Mouse (Mus musculus) spleen, adult 12 weeks (tissue): Measurements from ENCODE around the gene Rgs13.

Source experiments
- DNase-seq: peaks from one replicate; pipeline ENCODE4 v3.0.0; 2022; ENCODE audit warnings: low spot score

The Rgs13 gene

GRCm38 (mm10) chr1:144177166-144177565, at the start of gene Rgs13:
Gene Rgs13, minus strand, starts transcription at chr1:144177372.
- DNase-seq = no peak

- DNase-seq = no peak
Measured at GRCm38 (mm10) chr1:144215230-144215629, 38.1 kb upstream of the Rgs13 start.

- no peak for DNase-seq
Measured at GRCm38 (mm10) chr1:144210912-144211311, 33.7 kb upstream of the Rgs13 start.

GRCm38 (mm10) chr1:144206281-144207061, 29.3 kb upstream of the Rgs13 start:
- no peak for DNase-seq

- DNase-seq = no peak
Measured at GRCm38 (mm10) chr1:144204766-144205165, 27.6 kb upstream of the Rgs13 start.

GRCm38 (mm10) chr1:144202939-144203338, 25.8 kb upstream of the Rgs13 start:
- no peak for DNase-seq

GRCm38 (mm10) chr1:144200496-144200895, 23.3 kb upstream of the Rgs13 start:
- DNase-seq = no peak

GRCm38 (mm10) chr1:144199538-144199937, 22.4 kb upstream of the Rgs13 start:
- no peak for DNase-seq

GRCm38 (mm10) chr1:144197684-144198083, 20.5 kb upstream of the Rgs13 start:
- no peak for DNase-seq

- no peak for DNase-seq
Measured at GRCm38 (mm10) chr1:144186655-144187396, 9.7 kb upstream of the Rgs13 start.

GRCm38 (mm10) chr1:144184955-144185715, 8.0 kb upstream of the Rgs13 start:
- DNase-seq = no peak

GRCm38 (mm10) chr1:144183622-144184021, 6.5 kb upstream of the Rgs13 start:
- no peak for DNase-seq

GRCm38 (mm10) chr1:144179559-144179958, 2.4 kb upstream of the Rgs13 start:
- no peak for DNase-seq

- no peak for DNase-seq
Measured at GRCm38 (mm10) chr1:144178281-144178957, 1.2 kb upstream of the Rgs13 start.

- DNase-seq = no peak
Measured at GRCm38 (mm10) chr1:144177620-144178019, 448 bp upstream of the Rgs13 start.

- no peak for DNase-seq
Measured at GRCm38 (mm10) chr1:144174760-144175159, 2.4 kb downstream of the Rgs13 start.

GRCm38 (mm10) chr1:144173568-144174036, 3.6 kb downstream of the Rgs13 start:
- DNase-seq = no peak

GRCm38 (mm10) chr1:144168921-144169320, 8.3 kb downstream of the Rgs13 start:
- no peak for DNase-seq

GRCm38 (mm10) chr1:144167761-144168160, 9.4 kb downstream of the Rgs13 start:
- no peak for DNase-seq

GRCm38 (mm10) chr1:144166897-144167296, 10.3 kb downstream of the Rgs13 start:
- no peak for DNase-seq

- no peak for DNase-seq
Measured at GRCm38 (mm10) chr1:144166275-144166674, 10.9 kb downstream of the Rgs13 start.

GRCm38 (mm10) chr1:144152526-144152925, 24.6 kb downstream of the Rgs13 start:
- no peak for DNase-seq
